Mouse (Mus musculus): ENCODE results near the gene Cks1b.
"Not testable (repeated sequence)": the region's sequence is repeated elsewhere in the genome, so short reads cannot be mapped to it uniquely, and the experiment has no call there.

Cks1b gene

DNA sequence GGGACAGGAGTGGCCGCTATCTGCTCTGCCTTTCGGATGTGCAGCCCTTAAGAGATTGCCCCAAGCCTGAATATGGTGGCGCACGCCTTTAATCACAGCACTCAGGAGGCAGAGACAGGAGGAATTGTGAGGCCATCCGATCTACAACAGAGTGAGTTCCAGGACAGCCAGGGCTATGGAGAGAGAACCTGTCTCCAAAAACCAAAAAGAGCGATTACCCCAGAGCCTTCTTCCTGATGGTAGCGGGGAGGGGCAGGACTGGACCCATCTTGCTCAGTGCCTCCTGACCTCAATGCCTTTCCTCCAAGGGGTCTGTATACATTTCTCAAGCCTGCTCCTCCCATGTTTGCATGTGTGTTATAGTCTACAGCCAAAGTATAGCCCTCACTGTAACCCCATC is 10.8 kb upstream of the Cks1b start:
- in situ Hi-C loops (cut with MseI, MboI) = not testable (repeated sequence)

DNA sequence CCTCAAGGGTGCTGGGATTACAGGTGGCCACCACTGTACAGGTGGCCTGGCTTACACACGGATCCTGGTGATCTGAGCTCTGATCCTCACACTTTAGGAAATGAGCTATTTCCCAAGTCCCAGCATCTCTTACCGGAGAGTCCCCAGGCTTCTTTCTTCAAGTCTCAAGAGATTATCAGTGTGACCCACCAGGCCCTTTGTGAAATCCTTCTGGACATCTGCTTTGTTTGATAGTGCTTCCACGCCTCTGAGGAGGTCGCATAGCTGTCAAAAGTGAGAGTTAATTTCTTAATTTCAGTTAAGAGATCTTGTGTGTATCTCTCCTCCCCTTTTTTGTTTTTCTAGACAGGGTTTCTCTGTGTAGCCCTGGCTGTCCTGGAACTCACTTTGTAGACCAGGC is 7.7 kb upstream of the Cks1b start:
- in situ Hi-C loops (cut with MseI, MboI) = no loop called here

DNA sequence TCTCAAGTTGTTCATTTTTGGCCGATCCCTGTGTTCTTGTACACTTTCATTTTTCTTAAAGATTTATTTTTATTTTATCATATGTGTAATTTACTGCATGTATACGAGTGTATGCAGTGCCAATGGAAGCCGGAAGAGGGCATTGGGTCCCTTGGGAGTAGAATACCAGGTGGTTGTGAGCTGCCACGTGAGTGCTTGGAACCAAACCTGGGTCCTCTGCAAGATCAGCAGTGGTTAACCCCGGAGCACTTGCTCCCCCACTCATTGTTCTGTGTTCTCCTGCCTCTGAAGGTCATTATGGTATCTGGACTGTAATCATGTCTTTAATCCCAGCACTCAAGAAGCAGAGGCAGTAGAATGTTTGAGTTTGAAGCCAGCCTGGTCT is 7.0 kb upstream of the Cks1b start:
- in situ Hi-C loops (cut with MseI, MboI) = no loop called here

GRCm38 (mm10) chr3:89424416-89425140 is 6.4 kb upstream of the Cks1b start:
- in situ Hi-C loops (cut with MseI, MboI) = no loop called here

GRCm38 (mm10) chr3:89422556-89423205 is 4.5 kb upstream of the Cks1b start:
- in situ Hi-C loops (cut with MseI, MboI) = no loop called here

GRCm38 (mm10) chr3:89421810-89422473 is 3.8 kb upstream of the Cks1b start:
- in situ Hi-C loops (cut with MseI, MboI) = no loop called here

GRCm38 (mm10) chr3:89421002-89421774 is 3.0 kb upstream of the Cks1b start:
- in situ Hi-C loops (cut with MseI, MboI) = no loop called here

- in situ Hi-C loops (cut with MseI, MboI) = no loop called here
Observed at GRCm38 (mm10) chr3:89420421-89420820, 2.2 kb upstream of the Cks1b start.

DNA sequence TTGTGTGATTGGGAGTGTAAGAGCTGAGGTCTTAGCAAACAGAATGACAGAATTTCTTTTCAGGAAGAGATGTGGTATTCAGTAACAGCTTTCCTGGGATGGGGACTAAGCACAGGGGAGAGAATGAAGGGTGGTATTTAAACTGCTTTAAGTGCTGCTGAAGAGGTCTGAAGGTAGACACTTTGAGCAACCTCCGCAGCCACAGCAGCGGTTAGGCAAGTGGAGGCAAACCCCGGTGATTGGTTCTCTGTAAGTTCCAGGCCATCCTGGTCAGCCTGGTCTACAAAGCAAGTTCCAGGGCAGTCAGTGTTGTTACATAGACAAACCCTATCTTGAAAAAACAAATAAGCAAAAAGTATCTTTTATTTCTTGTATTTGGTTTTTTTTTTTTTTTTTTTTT is 1.8 kb upstream of the Cks1b start:
- in situ Hi-C loops (cut with MseI, MboI) = no loop called here

GRCm38 (mm10) chr3:89419571-89419970 is 1.4 kb upstream of the Cks1b start:
- in situ Hi-C loops (cut with MseI, MboI) = no loop called here

DNA sequence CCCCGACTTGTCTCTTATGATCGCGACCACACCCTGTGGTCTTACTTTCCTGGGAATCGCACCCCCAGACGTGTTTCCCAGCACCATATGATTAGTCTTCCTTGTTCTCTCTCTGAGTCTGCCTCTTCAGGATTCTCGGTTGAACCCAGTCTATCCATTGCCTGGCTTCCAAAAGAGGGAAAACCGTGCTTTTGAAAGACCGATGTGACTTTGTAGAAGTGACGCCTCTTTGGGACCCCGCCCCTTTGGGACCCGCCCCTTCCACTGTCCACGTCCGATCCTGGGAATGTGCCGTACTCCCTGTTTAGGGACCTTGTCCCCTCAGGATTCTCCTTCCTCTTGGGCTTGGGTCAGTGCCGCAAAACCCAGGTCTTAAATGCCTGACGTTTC is 673 bp upstream of the Cks1b start:
- in situ Hi-C loops (cut with MseI, MboI) = no loop called here

DNA sequence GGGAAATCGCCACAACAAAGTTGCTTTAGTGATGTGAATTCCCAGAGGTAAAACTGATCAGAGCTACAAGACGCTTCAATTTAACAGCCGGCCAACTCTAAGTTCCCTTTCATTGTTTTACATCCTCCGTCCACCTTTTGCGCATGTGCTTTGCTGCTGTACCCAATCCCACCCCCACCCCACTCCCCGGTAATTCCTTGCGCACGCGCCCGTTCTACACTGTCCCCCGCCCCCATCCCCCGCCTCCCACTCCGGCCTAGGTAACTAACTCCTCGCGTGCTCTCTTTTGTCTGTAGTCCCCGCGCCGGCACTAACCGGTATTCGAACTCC is 378 bp downstream of the Cks1b start:
- in situ Hi-C loops (cut with MseI, MboI) = no loop called here

- in situ Hi-C loops (cut with MseI, MboI) = no loop called here
Observed at GRCm38 (mm10) chr3:89417131-89417530, 1.1 kb downstream of the Cks1b start.

DNA sequence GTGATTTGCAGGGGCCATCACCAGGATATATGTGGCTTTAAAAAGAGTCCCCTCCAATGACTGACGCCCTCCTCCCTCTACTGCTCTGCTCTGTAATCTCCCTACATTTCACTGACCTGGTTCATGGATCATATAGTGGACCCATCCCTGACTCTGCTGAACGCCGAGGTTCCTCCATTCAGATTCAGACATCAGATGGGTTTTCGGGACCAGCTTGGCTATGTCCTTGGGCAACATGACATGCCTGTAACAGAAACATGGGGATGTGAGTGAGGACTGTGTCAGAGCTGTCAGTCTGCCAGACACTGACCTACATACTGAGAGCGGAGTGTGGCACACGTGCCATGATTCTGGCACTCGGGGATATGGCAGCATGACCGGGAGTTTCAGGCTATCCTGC is 2.0 kb downstream of the Cks1b start:
- in situ Hi-C loops (cut with MseI, MboI) = no loop called here

GRCm38 (mm10) chr3:89411490-89412393 is 6.4 kb downstream of the Cks1b start, which contains the start of gene Flad1:
Gene Flad1, minus strand, starts transcription at chr3:89411870.
- in situ Hi-C loops (cut with MseI, MboI) = no loop called here

DNA sequence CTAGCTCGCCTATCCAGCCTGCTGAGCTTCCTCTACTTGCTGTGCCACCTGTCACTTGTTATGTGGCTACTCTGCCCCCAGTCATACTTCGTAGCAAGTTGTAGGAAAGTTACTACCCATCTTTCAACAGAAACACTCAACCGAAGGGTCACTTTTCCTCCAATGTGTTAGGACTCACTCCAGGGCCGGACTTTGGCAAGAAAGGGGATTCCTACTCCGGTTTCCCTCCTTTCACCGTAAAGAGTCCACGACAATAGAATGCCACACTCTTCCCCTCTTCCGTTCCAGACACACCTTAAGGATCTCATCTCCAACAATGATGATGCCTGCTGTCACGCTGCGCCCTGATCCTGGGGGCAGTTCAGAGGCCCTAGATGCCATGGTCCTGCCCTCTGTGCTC is 7.3 kb downstream of the Cks1b start:
- in situ Hi-C loops (cut with MseI, MboI) = no loop called here

GRCm38 (mm10) chr3:89409701-89410100 is 8.5 kb downstream of the Cks1b start:
- in situ Hi-C loops (cut with MseI, MboI) = no loop called here

DNA sequence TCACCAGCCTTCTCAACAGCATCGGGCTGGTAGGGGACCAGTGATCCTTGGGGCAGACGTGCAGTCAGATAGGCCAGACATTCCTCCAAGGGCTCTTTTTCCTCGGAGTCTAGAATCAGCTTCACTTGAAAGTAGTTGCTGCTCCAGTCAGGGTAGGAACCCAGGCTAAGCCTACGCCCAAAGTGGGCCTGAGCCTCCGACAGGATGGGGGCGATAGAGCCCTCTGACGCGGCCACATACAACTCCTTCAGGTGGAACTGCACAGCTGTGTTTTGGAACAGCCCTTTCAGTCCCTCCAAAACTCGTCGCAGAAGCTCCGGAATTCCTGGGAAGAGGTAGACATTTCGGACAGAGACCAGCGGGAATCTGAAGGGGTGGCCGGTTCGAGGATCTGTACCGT is 9.7 kb downstream of the Cks1b start:
- in situ Hi-C loops (cut with MseI, MboI) = no loop called here

GRCm38 (mm10) chr3:89406887-89407286 is 11.3 kb downstream of the Cks1b start:
- in situ Hi-C loops (cut with MseI, MboI) = no loop called here

DNA sequence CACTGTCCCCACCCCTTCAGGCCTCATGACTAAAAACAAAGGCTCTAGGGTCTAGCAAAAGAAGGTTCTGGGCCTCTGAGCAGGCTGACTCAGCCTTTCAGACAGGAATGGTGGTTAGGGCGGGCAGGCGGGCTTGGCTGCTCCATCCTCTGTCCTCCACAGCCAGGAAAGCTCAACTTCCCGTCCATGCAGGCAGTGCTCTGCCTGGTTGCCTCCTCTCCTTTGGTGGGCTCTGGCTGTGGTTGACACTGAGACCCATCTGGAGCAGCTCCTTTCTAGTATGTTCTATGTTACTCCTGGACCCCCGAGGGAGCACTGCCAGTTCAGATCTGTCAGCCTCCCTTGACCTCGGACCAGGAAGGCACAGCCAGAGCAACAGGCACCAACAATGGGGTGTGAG is 15.5 kb downstream of the Cks1b start, which contains the start of gene Lenep:
TSS of gene Lenep (minus strand) at position 101 of the 400 bp plus-strand sequence.
- in situ Hi-C loops (cut with MseI, MboI) = no loop called here

- in situ Hi-C loops (cut with MseI, MboI) = no loop called here
Observed at GRCm38 (mm10) chr3:89401329-89401728, 16.9 kb downstream of the Cks1b start.

Data from mouse trophoblast stem cell (cell line).